Mouse (Mus musculus) midbrain, embryonic 14.5 days (tissue): ENCODE measurements at regions not wholly inside any gene's neighbourhood (a gene's known extent, or its start where the extent isn't known, plus 50 kb on each side); places are given as distances from the start of the nearest gene placed in this dataset.

Experiments used
- ATAC-seq: fragments of 200-750 bp; cut with Nextera tagmentation; 2 replicates; pipeline ENCODE4 v1.8.0; 2017; ENCODE audit warnings: moderate number of reproducible peaks, moderate library complexity; ENCODE audit not compliant: low FRiP score, low TSS enrichment
- DNase-seq: peaks from one replicate; pipeline ENCODE4 v3.0.0-alpha.2; 2015
- H3K27ac ChIP-seq: fragments of 300-500 bp; sonication (generic); replicated peaks from 2 replicates; pipeline ENCODE4 v1.5.1; 2014; ENCODE audit warnings: mild to moderate bottlenecking, low read depth, low read length, moderate library complexity
- H3K27me3 ChIP-seq: fragments of 300-500 bp; sonication (generic); 2 replicates; pipeline ENCODE4 v1.6.1; 2014; ENCODE audit warnings: low read length, control low read depth, mixed read lengths; ENCODE audit not compliant: control insufficient read depth, insufficient read depth
- H3K36me3 ChIP-seq: fragments of 300-500 bp; sonication (generic); 2 replicates; pipeline ENCODE4 v1.6.1; 2014; ENCODE audit warnings: low read length, control low read depth; ENCODE audit not compliant: control insufficient read depth, insufficient read depth
- H3K4me1 ChIP-seq: fragments of 300-500 bp; sonication (generic); 2 replicates; pipeline ENCODE4 v1.6.1; 2014; ENCODE audit warnings: mild to moderate bottlenecking, antibody characterized with exemption, low read length, control low read depth; ENCODE audit not compliant: control insufficient read depth, insufficient read depth
- H3K4me2 ChIP-seq: fragments of 300-500 bp; sonication (generic); 2 replicates; pipeline ENCODE4 v1.6.1; 2014; ENCODE audit warnings: mild to moderate bottlenecking, low read length, moderate library complexity
- H3K4me3 ChIP-seq: fragments of 300-500 bp; sonication (generic); replicated peaks from 2 replicates; pipeline ENCODE4 v1.5.1; 2014; ENCODE audit warnings: low read depth, low read length
- H3K9ac ChIP-seq: fragments of 300-500 bp; sonication (generic); replicated peaks from 2 replicates; pipeline ENCODE4 v1.6.1; 2014; ENCODE audit warnings: mild to moderate bottlenecking, low read length, moderate library complexity
- H3K9me3 ChIP-seq: fragments of 300-500 bp; sonication (generic); 2 replicates; pipeline ENCODE4 v1.6.1; 2016; ENCODE audit warnings: low read length, control low read depth, mixed read lengths; ENCODE audit not compliant: control insufficient read depth
- WGBS: fragments of 180-500 bp; shearing (Covaris S2); extraction: QIAGEN DNeasy Blood & Tissue Kit; methylation state at CpG from one replicate; pipeline ENCODE4 v1.1.7; 2014; 5-methylcytosine and 5-hydroxymethylcytosine counted together

- DNase-seq (no peak), ATAC-seq (no peak)
- Histone ChIP-seq H3K9me3 (no peaks in the 10 kb centered on the region), H3K36me3 (no peaks in the 10 kb centered on the region), H3K4me2 (no peak overlapping the region), H3K27ac (no peak overlapping the region), H3K4me1 (no peaks in the 10 kb centered on the region; the same call in 1 of the 2 replicates), H3K9ac (no peak overlapping the region), H3K4me3 (no peak overlapping the region), H3K27me3 (no peaks in the 10 kb centered on the region)
- WGBS, result 88% methylated on average over 4 of the region's 4 CpGs
Measured at GRCm38 (mm10) chr16:77469903-77470302, 132.0 kb downstream of the Gm11146 start.

GRCm38 (mm10) chr16:77469328-77469875, 132.5 kb downstream of the Gm11146 start:
- DNase-seq, result no peak
- Histone ChIP-seq H3K9ac (no peak overlapping the region), H3K27me3 (no peaks in the 10 kb centered on the region), H3K9me3 (no peaks in the 10 kb centered on the region), H3K36me3 (no peaks in the 10 kb centered on the region), H3K4me1 (no peaks in the 10 kb centered on the region; the same call in 1 of the 2 replicates), H3K27ac (no peak overlapping the region), H3K4me2 (no peak overlapping the region), H3K4me3 (no peak overlapping the region)
- ATAC-seq, result no peak
- WGBS, result 83% methylated on average over 6 of the region's 6 CpGs

GRCm38 (mm10) chr16:77467216-77467615, 134.7 kb downstream of the Gm11146 start:
- H3K4me1 ChIP-seq, result no peaks in the 10 kb centered on the region; the same call in 1 of the 2 replicates
- ATAC-seq (no peak), DNase-seq (no peak)
- no peaks in the 10 kb centered on the region for H3K27me3 ChIP-seq
- 94% methylated on average over 12 of the region's 12 CpGs for WGBS
- H3K4me2 ChIP-seq, result no peak overlapping the region
- no peaks in the 10 kb centered on the region for H3K9me3 ChIP-seq
- H3K36me3 ChIP-seq, result no peaks in the 10 kb centered on the region
- H3K27ac ChIP-seq, result no peak overlapping the region
- H3K4me3 ChIP-seq, result no peak overlapping the region
- no peak overlapping the region for H3K9ac ChIP-seq

- Histone ChIP-seq H3K36me3 (no peaks in the 10 kb centered on the region), H3K9ac (no peak overlapping the region), H3K9me3 (no peaks in the 10 kb centered on the region), H3K4me1 (peaks cover 4% of the 10 kb centered on the region; the same call in 1 of the 2 replicates), H3K4me2 (no peak overlapping the region), H3K27ac (no peak overlapping the region), H3K27me3 (no peaks in the 10 kb centered on the region), H3K4me3 (no peak overlapping the region)
- peak; percentile 10 for DNase-seq
- no peak for ATAC-seq
- WGBS, result 43% methylated on average over 6 of the region's 6 CpGs
Measured at GRCm38 (mm10) chr16:77464623-77465022, 137.3 kb downstream of the Gm11146 start.

GRCm38 (mm10) chr16:77461922-77462321, 140.0 kb downstream of the Gm11146 start:
- Histone ChIP-seq H3K4me2 (no peak overlapping the region), H3K9me3 (no peaks in the 10 kb centered on the region), H3K27me3 (no peaks in the 10 kb centered on the region), H3K27ac (no peak overlapping the region), H3K4me3 (no peak overlapping the region), H3K4me1 (peaks cover 4% of the 10 kb centered on the region; the same call in 1 of the 2 replicates), H3K9ac (no peak overlapping the region), H3K36me3 (no peaks in the 10 kb centered on the region)
- DNase-seq (no peak), ATAC-seq (no peak)
- WGBS, result 61% methylated on average over 3 of the region's 3 CpGs

- 38% methylated on average over 1 of the region's 1 CpGs for WGBS
- no peak overlapping the region for H3K4me2 ChIP-seq
- H3K27me3 ChIP-seq, result no peaks in the 10 kb centered on the region
- H3K9ac ChIP-seq, result no peak overlapping the region
- no peaks in the 10 kb centered on the region for H3K9me3 ChIP-seq
- no peak overlapping the region for H3K27ac ChIP-seq
- ATAC-seq, result no peak
- H3K4me1 ChIP-seq, result peaks cover 4% of the 10 kb centered on the region; the same call in 1 of the 2 replicates
- peak; percentile 18 for DNase-seq
- H3K4me3 ChIP-seq, result no peak overlapping the region
- H3K36me3 ChIP-seq, result no peaks in the 10 kb centered on the region
Measured at GRCm38 (mm10) chr16:77461459-77461858, 140.4 kb downstream of the Gm11146 start.

- H3K36me3 ChIP-seq, result no peaks in the 10 kb centered on the region
- no peak overlapping the region for H3K4me2 ChIP-seq
- 79% methylated on average over 2 of the region's 2 CpGs for WGBS
- H3K27ac ChIP-seq, result no peak overlapping the region
- H3K9me3 ChIP-seq, result no peaks in the 10 kb centered on the region
- no peak for DNase-seq
- no peaks in the 10 kb centered on the region for H3K27me3 ChIP-seq
- H3K9ac ChIP-seq, result no peak overlapping the region
- no peak overlapping the region for H3K4me3 ChIP-seq
- 0 out of 2 replicates have a peak, but pooled peaks cover 4% of the 10 kb centered on the region for H3K4me1 ChIP-seq
- ATAC-seq, result no peak
Measured at GRCm38 (mm10) chr16:77459651-77460050, 142.2 kb downstream of the Gm11146 start.

- WGBS, result 92% methylated on average over 6 of the region's 6 CpGs
- Histone ChIP-seq H3K9me3 (no peaks in the 10 kb centered on the region), H3K4me1 (peaks cover 16% of the 10 kb centered on the region), H3K27ac (0 out of 2 replicates have a peak overlapping the region, but pooled peaks have one; percentile 3), H3K4me3 (no peak overlapping the region), H3K27me3 (no peaks in the 10 kb centered on the region), H3K4me2 (no peak overlapping the region), H3K36me3 (no peaks in the 10 kb centered on the region), H3K9ac (no peak overlapping the region)
- DNase-seq, result no peak
- ATAC-seq, result no peak
Measured at GRCm38 (mm10) chr16:77444647-77445046, 157.2 kb downstream of the Gm11146 start.

GRCm38 (mm10) chr16:77444006-77444405, 157.9 kb downstream of the Gm11146 start:
- Histone ChIP-seq H3K36me3 (no peaks in the 10 kb centered on the region), H3K9ac (no peak overlapping the region), H3K4me2 (no peak overlapping the region), H3K27ac (peak overlapping the region; percentile 3; the same call in 1 of the 2 replicates), H3K4me1 (peaks cover 16% of the 10 kb centered on the region), H3K9me3 (no peaks in the 10 kb centered on the region), H3K4me3 (no peak overlapping the region), H3K27me3 (no peaks in the 10 kb centered on the region)
- peak; percentile 63; the same call in 1 of the 2 replicates for ATAC-seq
- peak; percentile 91 for DNase-seq
- 31% methylated on average over 4 of the region's 4 CpGs for WGBS
